Mouse (Mus musculus): ENCODE measurements around the gene Rngtt. TPM values are rescaled to one million over a fixed set of nuclear protein-coding genes. Genes with fewer than 3 reads are reported as not detected.

Rngtt gene
- polyA plus RNA-seq, 1 experiment from 2014 or later: 14.5 TPM

DNA sequence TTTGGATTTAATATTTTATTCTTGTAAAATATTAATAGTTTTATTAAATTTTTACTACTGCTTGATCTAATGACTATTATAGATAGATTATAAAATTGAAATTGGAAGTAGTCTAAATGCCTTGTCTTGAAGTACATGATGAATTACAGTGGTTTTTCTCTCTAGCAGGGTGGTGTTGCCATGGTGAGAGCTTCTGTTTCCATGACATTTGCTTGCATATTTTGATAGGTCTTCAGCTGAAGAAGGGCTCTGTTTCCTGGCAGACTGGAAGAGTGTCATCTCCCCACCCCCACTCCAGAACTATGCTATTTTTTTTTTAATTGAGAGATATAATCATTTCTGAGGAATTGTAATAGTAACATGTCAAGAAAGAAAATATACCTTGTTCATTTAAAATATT lies 80.5 kb downstream of the Rngtt start:
- H3K4me1 ChIP-seq (replicated peaks): no peaks in the 10 kb centered on the region
- H3K9me3 ChIP-seq (replicated peaks): no peaks in the 10 kb centered on the region
- H3K9ac ChIP-seq: no peak overlapping the region
- no peak overlapping the region for H3K27ac ChIP-seq (replicated peaks)
- no peaks in the 10 kb centered on the region for H3K27me3 ChIP-seq
- H3K4me3 ChIP-seq (replicated peaks): no peak overlapping the region
- no peak overlapping the region for H3K4me2 ChIP-seq
- no peak for ATAC-seq (ENCODE audit: insufficient read depth)
- H3K36me3 ChIP-seq (replicated peaks): peaks cover 5% of the 10 kb centered on the region; the same call in 1 of the 2 replicates

GRCm38 (mm10) chr4:33393437-33393836 lies 83.3 kb downstream of the Rngtt start:
- Histone ChIP-seq H3K36me3 (replicated peaks) (peaks cover 5% of the 10 kb centered on the region; the same call in 1 of the 2 replicates), H3K9ac (no peak overlapping the region), H3K4me2 (no peak overlapping the region), H3K9me3 (replicated peaks) (no peaks in the 10 kb centered on the region), H3K4me3 (replicated peaks) (no peak overlapping the region), H3K4me1 (replicated peaks) (no peaks in the 10 kb centered on the region), H3K27me3 (no peaks in the 10 kb centered on the region), H3K27ac (replicated peaks) (no peak overlapping the region)
- WGBS (ENCODE audit: insufficient replicate concordance): 70% methylated on average over 2 of the region's 2 CpGs
- ATAC-seq (ENCODE audit: insufficient read depth): no peak

- peak; percentile 70; the same call in 1 of the 2 replicates for ATAC-seq (ENCODE audit: insufficient read depth)
- Histone ChIP-seq H3K27me3 (no peaks in the 10 kb centered on the region), H3K9me3 (replicated peaks) (no peaks in the 10 kb centered on the region), H3K9ac (no peak overlapping the region), H3K4me3 (replicated peaks) (no peak overlapping the region), H3K27ac (replicated peaks) (no peak overlapping the region), H3K36me3 (replicated peaks) (peaks cover 5% of the 10 kb centered on the region; the same call in 1 of the 2 replicates), H3K4me2 (no peak overlapping the region), H3K4me1 (replicated peaks) (no peaks in the 10 kb centered on the region)
- 48% methylated on average over 3 of the region's 3 CpGs for WGBS (ENCODE audit: insufficient replicate concordance)
Measured at GRCm38 (mm10) chr4:33396222-33397176, 86.4 kb downstream of the Rngtt start.

DNA sequence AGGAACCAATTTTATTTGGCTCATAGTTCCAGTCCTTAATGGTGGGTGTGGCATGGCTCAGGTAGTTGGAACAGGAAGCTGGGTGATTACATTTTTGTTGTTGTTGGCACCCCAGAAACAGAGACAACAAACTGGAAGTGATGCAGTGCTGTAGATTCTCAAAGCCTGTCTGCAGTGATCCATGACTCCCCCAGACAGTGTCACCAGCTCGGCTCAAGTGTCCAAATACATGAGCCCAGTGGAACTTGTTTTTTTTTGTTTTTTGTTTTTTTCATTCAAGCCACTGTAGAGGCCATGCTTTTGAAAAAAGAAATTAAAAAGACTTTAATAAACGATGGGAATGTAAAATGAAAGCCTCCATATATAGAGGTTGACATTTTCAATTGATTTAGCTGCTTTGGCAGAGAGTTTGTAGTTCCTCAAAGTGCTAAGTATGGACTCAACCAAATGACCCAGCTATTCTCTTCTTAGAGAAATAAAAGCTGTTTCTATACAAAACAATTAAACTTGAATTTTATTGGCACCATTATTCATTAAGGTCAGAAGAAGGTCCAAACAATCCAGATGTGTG lies 95.7 kb downstream of the Rngtt start:
- no peaks in the 10 kb centered on the region for H3K9me3 ChIP-seq (replicated peaks)
- no peaks in the 10 kb centered on the region for H3K4me1 ChIP-seq (replicated peaks)
- H3K9ac ChIP-seq: no peak overlapping the region
- H3K4me3 ChIP-seq (replicated peaks): no peak overlapping the region
- peaks cover 3% of the 10 kb centered on the region; the same call in 1 of the 2 replicates for H3K36me3 ChIP-seq (replicated peaks)
- H3K4me2 ChIP-seq: no peak overlapping the region
- WGBS (ENCODE audit: insufficient replicate concordance): 69% methylated on average over 2 of the region's 2 CpGs
- no peaks in the 10 kb centered on the region for H3K27me3 ChIP-seq
- no peak for ATAC-seq (ENCODE audit: insufficient read depth)
- no peak overlapping the region for H3K27ac ChIP-seq (replicated peaks)

DNA sequence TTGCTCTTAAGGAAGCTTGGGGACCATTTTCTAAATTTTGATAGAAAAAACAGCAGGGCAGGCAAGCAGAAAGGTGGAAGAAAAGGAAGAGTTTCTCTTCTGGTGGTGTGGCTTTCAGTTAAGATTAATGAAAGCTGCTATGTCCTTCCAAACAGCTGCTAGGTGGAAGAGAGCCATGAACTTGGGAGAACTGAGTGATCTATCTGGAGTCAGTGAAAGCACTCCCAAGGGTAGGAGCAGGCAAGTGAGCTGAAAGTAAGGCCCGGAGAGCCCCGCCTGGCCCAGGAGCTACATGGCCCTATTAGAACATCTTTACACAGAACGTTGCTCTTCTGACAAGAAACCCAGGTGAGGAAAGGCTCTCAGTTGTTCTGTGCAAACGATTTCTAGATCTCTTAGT lies 103.7 kb downstream of the Rngtt start:
- no peak overlapping the region for H3K4me3 ChIP-seq (replicated peaks)
- no peak for ATAC-seq (ENCODE audit: insufficient read depth)
- no peaks in the 10 kb centered on the region for H3K36me3 ChIP-seq (replicated peaks)
- H3K4me2 ChIP-seq: no peak overlapping the region
- no peaks in the 10 kb centered on the region for H3K4me1 ChIP-seq (replicated peaks)
- no peaks in the 10 kb centered on the region for H3K9me3 ChIP-seq (replicated peaks)
- no peak overlapping the region for H3K9ac ChIP-seq
- no peaks in the 10 kb centered on the region for H3K27me3 ChIP-seq
- no peak overlapping the region for H3K27ac ChIP-seq (replicated peaks)
- 83% methylated on average over 4 of the region's 4 CpGs for WGBS (ENCODE audit: insufficient replicate concordance)

- ATAC-seq (ENCODE audit: insufficient read depth): no peak
- no peak overlapping the region for H3K4me3 ChIP-seq (replicated peaks)
Measured at GRCm38 (mm10) chr4:33414781-33415180, 104.7 kb downstream of the Rngtt start.

GRCm38 (mm10) chr4:33417391-33417790 lies 107.3 kb downstream of the Rngtt start:
- 63% methylated on average over 4 of the region's 4 CpGs for WGBS (ENCODE audit: insufficient replicate concordance)

More at GRCm38 (mm10) chr4:33414781-33415180, 104.7 kb downstream of the Rngtt start:
- no peak overlapping the region for H3K9ac ChIP-seq
- WGBS (ENCODE audit: insufficient replicate concordance): 61% methylated on average over 4 of the region's 4 CpGs
- no peaks in the 10 kb centered on the region for H3K9me3 ChIP-seq (replicated peaks)
- no peaks in the 10 kb centered on the region for H3K36me3 ChIP-seq (replicated peaks)
- no peak overlapping the region for H3K27ac ChIP-seq (replicated peaks)
- H3K4me1 ChIP-seq (replicated peaks): no peaks in the 10 kb centered on the region
- H3K4me2 ChIP-seq: no peak overlapping the region
- no peaks in the 10 kb centered on the region for H3K27me3 ChIP-seq

DNA sequence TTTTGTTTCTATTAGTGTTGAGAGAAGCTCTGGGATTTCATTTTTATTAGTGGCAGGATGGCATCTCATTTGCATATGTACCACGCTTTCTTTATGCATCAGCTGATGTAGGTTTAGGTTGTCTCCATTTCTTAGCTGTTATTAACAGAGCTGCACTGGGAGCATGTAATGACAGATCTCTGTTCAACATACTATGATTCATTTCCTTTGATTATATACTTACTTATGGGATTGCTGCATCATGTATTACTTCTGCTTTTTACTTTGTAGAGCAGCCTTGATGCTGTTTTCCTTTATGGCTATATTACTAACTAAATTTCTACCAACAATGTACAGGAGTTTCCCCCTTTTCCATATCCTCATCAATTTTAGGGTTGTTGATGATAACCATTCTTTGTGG lies 109.5 kb downstream of the Rngtt start:
- no peaks in the 10 kb centered on the region for H3K4me1 ChIP-seq (replicated peaks)
- no peak for ATAC-seq (ENCODE audit: insufficient read depth)
- no peaks in the 10 kb centered on the region for H3K9me3 ChIP-seq (replicated peaks)
- peaks cover 6% of the 10 kb centered on the region; the same call in 1 of the 2 replicates for H3K36me3 ChIP-seq (replicated peaks)
- no peaks in the 10 kb centered on the region for H3K27me3 ChIP-seq
- H3K27ac ChIP-seq (replicated peaks): no peak overlapping the region
- 79% methylated on average over 1 of the region's 1 CpGs for WGBS (ENCODE audit: insufficient replicate concordance)
- no peak overlapping the region for H3K9ac ChIP-seq
- H3K4me3 ChIP-seq (replicated peaks): no peak overlapping the region
- H3K4me2 ChIP-seq: no peak overlapping the region

More at GRCm38 (mm10) chr4:33417391-33417790, 107.3 kb downstream of the Rngtt start:
- no peak overlapping the region for H3K4me2 ChIP-seq
- H3K4me3 ChIP-seq (replicated peaks): no peak overlapping the region
- H3K27me3 ChIP-seq: no peaks in the 10 kb centered on the region
- ATAC-seq (ENCODE audit: insufficient read depth): no peak
- no peaks in the 10 kb centered on the region for H3K36me3 ChIP-seq (replicated peaks)
- H3K9me3 ChIP-seq (replicated peaks): no peaks in the 10 kb centered on the region
- no peak overlapping the region for H3K9ac ChIP-seq
- no peaks in the 10 kb centered on the region for H3K4me1 ChIP-seq (replicated peaks)
- H3K27ac ChIP-seq (replicated peaks): no peak overlapping the region

DNA sequence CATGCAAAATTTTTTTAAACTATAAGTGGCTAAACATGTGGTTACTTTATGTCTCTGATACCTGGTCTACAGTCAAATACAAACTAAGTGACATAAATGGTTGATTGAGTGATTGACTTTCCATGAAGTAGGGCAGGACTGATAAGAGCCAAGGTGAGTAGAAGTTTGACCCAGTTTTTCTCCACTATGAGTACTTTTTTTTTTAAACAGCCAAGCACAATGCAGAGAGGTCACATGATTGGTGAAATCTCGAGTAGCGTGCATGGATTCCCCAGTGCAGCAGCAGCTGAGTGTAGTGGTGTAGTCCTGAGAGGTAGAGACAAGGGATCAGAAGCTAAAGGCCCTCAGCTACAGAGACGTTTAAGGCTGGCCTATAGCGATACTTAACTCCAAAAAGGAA lies 118.7 kb downstream of the Rngtt start:
- Histone ChIP-seq H3K4me1 (replicated peaks) (no peaks in the 10 kb centered on the region), H3K4me3 (replicated peaks) (no peak overlapping the region), H3K27me3 (no peaks in the 10 kb centered on the region), H3K9me3 (replicated peaks) (no peaks in the 10 kb centered on the region), H3K9ac (no peak overlapping the region), H3K4me2 (no peak overlapping the region), H3K27ac (replicated peaks) (no peak overlapping the region), H3K36me3 (replicated peaks) (peaks cover 3% of the 10 kb centered on the region; the same call in 1 of the 2 replicates)
- ATAC-seq (ENCODE audit: insufficient read depth): no peak
- WGBS (ENCODE audit: insufficient replicate concordance): 67% methylated on average over 4 of the region's 4 CpGs

DNA sequence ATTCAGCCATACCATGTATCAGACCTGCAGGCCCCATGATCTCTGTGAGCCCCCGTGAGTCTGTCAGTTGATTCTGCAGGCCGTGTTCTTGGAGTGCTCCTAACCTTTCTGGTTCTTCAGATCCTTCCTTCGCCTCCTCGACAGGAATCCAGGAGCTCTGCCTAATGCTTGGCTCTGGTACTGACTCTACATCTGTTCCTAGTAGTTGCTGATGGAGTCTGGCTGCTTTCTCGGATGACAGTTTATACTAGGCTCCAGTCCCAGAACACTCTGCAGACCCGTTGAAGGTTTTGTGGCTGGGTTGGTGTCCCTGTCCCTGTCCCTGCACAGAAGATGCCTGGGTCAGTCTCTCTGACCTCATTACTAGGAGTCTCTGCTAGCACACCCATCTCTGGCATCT lies 131.8 kb downstream of the Rngtt start:
- no peaks in the 10 kb centered on the region for H3K9me3 ChIP-seq (replicated peaks)
- H3K36me3 ChIP-seq (replicated peaks): no peaks in the 10 kb centered on the region
- ATAC-seq (ENCODE audit: insufficient read depth): no peak
- H3K27me3 ChIP-seq: no peaks in the 10 kb centered on the region
- H3K9ac ChIP-seq: no peak overlapping the region
- peaks cover 3% of the 10 kb centered on the region; the same call in 1 of the 2 replicates for H3K4me1 ChIP-seq (replicated peaks)
- WGBS (ENCODE audit: insufficient replicate concordance): 76% methylated on average over 6 of the region's 6 CpGs
- H3K4me3 ChIP-seq (replicated peaks): no peak overlapping the region
- no peak overlapping the region for H3K27ac ChIP-seq (replicated peaks)
- no peak overlapping the region for H3K4me2 ChIP-seq

GRCm38 (mm10) chr4:33446265-33446664 lies 136.2 kb downstream of the Rngtt start:
- no peaks in the 10 kb centered on the region for H3K27me3 ChIP-seq
- no peaks in the 10 kb centered on the region for H3K36me3 ChIP-seq (replicated peaks)
- H3K9me3 ChIP-seq (replicated peaks): no peaks in the 10 kb centered on the region
- no peak overlapping the region for H3K4me3 ChIP-seq (replicated peaks)
- no peak for ATAC-seq (ENCODE audit: insufficient read depth)
- H3K9ac ChIP-seq: no peak overlapping the region
- H3K27ac ChIP-seq (replicated peaks): no peak overlapping the region
- no peak overlapping the region for H3K4me2 ChIP-seq
- H3K4me1 ChIP-seq (replicated peaks): peaks cover 17% of the 10 kb centered on the region
- 80% methylated on average over 3 of the region's 3 CpGs for WGBS (ENCODE audit: insufficient replicate concordance)
